Mouse (Mus musculus): ENCODE data around the gene Gm21860.

DNA sequence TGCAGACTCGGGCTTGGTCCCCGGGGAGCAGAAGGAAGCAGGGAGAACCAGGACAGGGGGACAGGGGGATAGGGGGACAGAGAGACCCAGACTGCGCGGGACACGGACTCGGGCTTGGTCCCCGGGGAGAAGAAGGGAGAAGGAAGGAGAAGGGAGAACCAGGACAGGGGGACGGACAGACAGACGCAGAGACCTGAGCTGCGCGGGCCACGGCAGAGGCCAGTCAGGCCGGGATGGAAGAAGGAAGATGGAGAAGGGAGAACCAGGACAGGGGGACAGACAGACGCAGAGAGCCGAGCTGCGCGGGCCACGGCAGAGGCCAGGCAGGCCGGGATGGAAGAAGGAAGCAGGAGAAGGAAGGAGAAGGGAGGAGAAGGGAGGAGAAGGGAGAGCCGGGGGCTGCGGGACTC, 10.8 kb downstream of the Gm21860 start:
- TF ChIP-seq POLR2A (IDR thresholded peaks at IDR 0.05; ENCODE audit: insufficient read length, low read depth) = no peak
- no peak for TF ChIP-seq TCF12 (IDR thresholded peaks at IDR 0.05; ENCODE audit: insufficient read depth, poor library complexity, severe bottlenecking)
- TF ChIP-seq POLR2AphosphoS2 (IDR thresholded peaks at IDR 0.05; ENCODE audit: insufficient read length, low read depth) = no peak
- TF ChIP-seq USF1 (IDR thresholded peaks at IDR 0.05; ENCODE audit: low read depth) = no peak

Data from myocyte (in vitro differentiated cells).